Mouse (Mus musculus) B cell, adult 67 days (primary cell): Measurements from ENCODE around the gene Tmprss11g. TPM values are rescaled to one million over a fixed set of nuclear protein-coding genes. Genes with fewer than 3 reads are reported as not detected.

Source experiments
- total RNA-seq, 2 experiments: library from RNA; stranded (reverse); gene quantifications; 4 replicates each; pipeline ENCODE4 v1.2.4; 2023

Tmprss11g gene
- total RNA-seq: not detected

DNA sequence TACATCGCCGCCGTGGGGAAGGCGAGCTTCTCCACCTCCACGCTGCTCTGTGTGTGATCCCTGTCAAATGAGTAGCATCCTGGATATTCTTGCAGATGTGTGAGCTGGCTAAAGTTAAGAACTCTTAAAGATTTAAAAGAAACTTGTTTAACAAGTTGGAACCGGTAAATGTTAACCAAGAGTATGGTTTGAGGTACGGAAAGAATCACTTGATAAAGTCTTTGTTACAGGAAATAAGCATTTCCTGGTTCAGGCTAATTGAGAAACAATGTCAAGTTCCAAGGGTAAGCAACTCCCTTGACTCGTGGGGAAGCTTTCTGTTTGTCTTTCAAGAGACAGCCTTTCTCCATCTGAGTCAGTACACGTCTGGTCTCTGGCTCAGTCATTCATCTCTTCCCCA lies at the start of gene Tmprss11g:
Tmprss11g (minus strand) TSS at position 101 of the 400 bp plus-strand sequence.

GRCm38 (mm10) chr5:86468890-86469289 lies 49.5 kb downstream of the Tmprss11g start, which contains the start of gene Tmprss11a:
Gene Tmprss11a (minus strand): TSS chr5:86468990.

Other genes with a start within 250 kb of the Tmprss11g start
- not detected for gene Tmprss11c, start 229.3 kb downstream of the Tmprss11g start, total RNA-seq
- gene Tmprss11d, start 145.2 kb downstream of the Tmprss11g start, total RNA-seq: not detected
- not detected for gene Tmprss11a, start 49.6 kb downstream of the Tmprss11g start, total RNA-seq
- gene Tmprss11f, start 113.8 kb upstream of the Tmprss11g start, total RNA-seq: not detected
- gene Tmprss11b, start 157.8 kb upstream of the Tmprss11g start, total RNA-seq: not detected
- gene Tmprss11e, start 227.2 kb upstream of the Tmprss11g start, total RNA-seq: not detected